Mouse (Mus musculus) urinary bladder, postnatal 0 days (tissue): ENCODE results near the gene Setdb1. TPM values are rescaled to one million over a fixed set of nuclear protein-coding genes. Genes with fewer than 3 reads are reported as not detected.

Source experiments
- polyA plus RNA-seq: library from polyadenylated mRNA; unstranded; fragments of >200 nt; fragmentation: Nextera tagmentation; extraction: Ambion mirVana; gene quantifications from 2 replicates; pipeline ENCODE4 v1.2.1, GENCODE M21; 2015

Gene Setdb1
- polyA plus RNA-seq, result 11.0 and 12.2 TPM in 2 replicates

GRCm38 (mm10) chr3:95356701-95357449, at the start of gene Setdb1:
Gene Setdb1 (minus strand): TSS chr3:95357202.

GRCm38 (mm10) chr3:95402741-95403140, 45.7 kb upstream of the Setdb1 start, which contains the start of gene 4930558C23Rik:
Gene 4930558C23Rik (minus strand): TSS chr3:95402841.

GRCm38 (mm10) chr3:95314486-95315093, 42.4 kb downstream of the Setdb1 start, which contains the start of gene Cers2:
Gene Cers2 (plus strand): TSS chr3:95314791.

GRCm38 (mm10) chr3:95307100-95307499, 49.9 kb downstream of the Setdb1 start, which contains the start of gene Anxa9:
Gene Anxa9 (minus strand): TSS chr3:95307176.

GRCm38 (mm10) chr3:95281216-95282126, 75.5 kb downstream of the Setdb1 start, which contains the start of the genes Mindy1 and Prune1:
Gene Mindy1 (plus strand): TSS chr3:95281345.
Gene Prune1 (minus strand): TSS chr3:95282076.

Other genes starting within 250 kb of the Setdb1 start
- 55.1 and 64.5 TPM in 2 replicates for gene Vps72, start 246.2 kb downstream of the Setdb1 start, polyA plus RNA-seq
- 0.53 and 0.96 TPM in 2 replicates for gene Tmod4, start 232.7 kb downstream of the Setdb1 start, polyA plus RNA-seq
- gene Scnm1, start 223.2 kb downstream of the Setdb1 start, polyA plus RNA-seq, result 31.7 and 43.2 TPM in 2 replicates
- gene Lysmd1, start 223.1 kb downstream of the Setdb1 start, polyA plus RNA-seq, result 7.1 and 8.2 TPM in 2 replicates
- gene Tnfaip8l2, start 214.8 kb downstream of the Setdb1 start, polyA plus RNA-seq, result 5.4 and 12.3 TPM in 2 replicates
- gene Sema6c, start 196.7 kb downstream of the Setdb1 start, polyA plus RNA-seq, result 0.99 and 1.9 TPM in 2 replicates
- 3.8 and 4.0 TPM in 2 replicates for gene Gabpb2, start 139.3 kb downstream of the Setdb1 start, polyA plus RNA-seq
- 66.3 and 71.6 TPM in 2 replicates for gene Cdc42se1, start 128.5 kb downstream of the Setdb1 start, polyA plus RNA-seq
- gene Mllt11, start 125.0 kb downstream of the Setdb1 start, polyA plus RNA-seq, result 4.9 and 5.8 TPM in 2 replicates
- 0.28 and 0.31 TPM in 2 replicates for gene Gm128, start 115.6 kb downstream of the Setdb1 start, polyA plus RNA-seq
- gene Bnipl, start 106.0 kb downstream of the Setdb1 start, polyA plus RNA-seq, result 5.2 and 6.8 TPM in 2 replicates
- gene Mindy1, start 75.9 kb downstream of the Setdb1 start, polyA plus RNA-seq, result 42.4 and 43.8 TPM in 2 replicates
- gene Prune1, start 75.1 kb downstream of the Setdb1 start, polyA plus RNA-seq, result 13.8 and 14.0 TPM in 2 replicates
- 6.6 and 9.3 TPM in 2 replicates for gene Anxa9, start 50.0 kb downstream of the Setdb1 start, polyA plus RNA-seq
- gene Cers2, start 42.4 kb downstream of the Setdb1 start, polyA plus RNA-seq, result 108 and 111 TPM in 2 replicates
- gene 4930558C23Rik, start 45.6 kb upstream of the Setdb1 start, polyA plus RNA-seq, result not detected in 2 replicates
- gene Arnt, start 77.2 kb upstream of the Setdb1 start, polyA plus RNA-seq, result 21.4 and 25.2 TPM in 2 replicates
- gene Ctsk, start 142.1 kb upstream of the Setdb1 start, polyA plus RNA-seq, result 25.5 and 34.7 TPM in 2 replicates
- 37.9 and 134 TPM in 2 replicates for gene Ctss, start 169.6 kb upstream of the Setdb1 start, polyA plus RNA-seq
- gene Hormad1, start 202.5 kb upstream of the Setdb1 start, polyA plus RNA-seq, result not detected in 2 replicates
- 18.9 and 19.6 TPM in 2 replicates for gene Golph3l, start 231.7 kb upstream of the Setdb1 start, polyA plus RNA-seq